In the genomic region with DNA sequence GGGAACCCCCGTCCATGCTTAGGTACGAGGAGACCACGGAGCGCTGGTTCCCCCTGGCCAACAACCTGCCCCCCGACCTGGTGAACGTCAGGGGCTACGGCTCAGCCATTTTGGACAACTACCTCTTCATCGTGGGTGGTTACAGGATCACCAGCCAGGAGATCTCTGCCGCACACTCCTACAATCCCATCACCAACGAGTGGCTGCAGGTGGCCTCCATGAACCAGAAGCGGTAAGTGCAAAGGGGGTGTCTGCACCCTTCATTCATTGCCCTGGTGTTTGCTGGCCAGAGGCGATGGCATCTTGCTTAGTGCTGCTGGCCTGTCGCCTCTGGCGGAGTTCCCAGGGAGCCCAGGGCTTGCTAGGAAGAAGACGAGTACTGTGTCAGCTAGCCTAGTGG, we compare ENCODE assay signal across 8 mouse cellular contexts. TPM values are rescaled to one million over a fixed set of nuclear protein-coding genes. Genes with fewer than 3 reads are reported as not detected.
A peak's percentile ranks its signal among the peaks of the same experiment; 100 is the strongest.
DNase-seq lines count a peak whose midpoint lies in the region; ATAC-seq and TF ChIP-seq lines count a peak whose summit lies in the region.

No protein-coding gene starts in this region.

- no peak for TF ChIP-seq CTCF in E14TG2a.4 (conservative IDR thresholded peaks at IDR 0.05; ENCODE audit: low read length)
- TF ChIP-seq CTCF in bone marrow, adult 2 months (IDR thresholded peaks at IDR 0.05; ENCODE audit: control insufficient read depth, insufficient read depth, low read length) = no peak
- no peak for TF ChIP-seq CTCF in liver, adult 2 months (IDR thresholded peaks at IDR 0.05; ENCODE audit: low read depth, low read length)

- H3K27ac ChIP-seq in bone marrow, adult 2 months (ENCODE audit: control insufficient read depth, insufficient read depth, low read depth, low read length, poor library complexity) = peak overlapping the region; percentile 84
- peak overlapping the region; percentile 82; the same call in 1 of the 2 replicates for H3K27ac ChIP-seq in embryonic facial prominence, embryonic 15.5 days (replicated peaks)
- peak overlapping the region; percentile 95 for H3K27ac ChIP-seq in heart, embryonic 10.5 days
- no peak overlapping the region for H3K27ac ChIP-seq in liver, adult 2 months (replicated peaks; ENCODE audit: insufficient read depth, low read depth, low read length)
- peak overlapping the region; percentile 66; the same call in 1 of the 2 replicates for H3K27ac ChIP-seq in neural tube, embryonic 12.5 days

- peak overlapping the region; percentile 92 for H3K9ac ChIP-seq in embryonic facial prominence, embryonic 15.5 days
- peak overlapping the region; percentile 71 for H3K9ac ChIP-seq in liver, adult 2 months (ENCODE audit: low read depth, low read length)
- peak overlapping the region; percentile 83 for H3K9ac ChIP-seq in neural tube, embryonic 12.5 days

- peak; percentile 1; the same call in 1 of the 2 replicates for ATAC-seq in embryonic facial prominence, embryonic 15.5 days (ENCODE audit: insufficient number of reproducible peaks, low FRiP score, low TSS enrichment, low read depth)
- ATAC-seq in neural tube, embryonic 12.5 days (ENCODE audit: low FRiP score, low read depth) = peak; percentile 3; the same call in 1 of the 2 replicates

- DNase-seq in heart, embryonic 10.5 days (ENCODE audit: low spot score) = no peak
- peak; percentile 59 for DNase-seq in kidney, adult 9 months
- DNase-seq in liver, adult 2 months (ENCODE audit: extremely low read depth, low read depth, low spot score) = peak; percentile 55
- DNase-seq in yolk sac, embryonic 10.5 days (ENCODE audit: low spot score) = peak; percentile 35

- H3K9me3 ChIP-seq in E14TG2a.4 (ENCODE audit: low read length) = no peaks in the 10 kb centered on the region
- H3K9me3 ChIP-seq in embryonic facial prominence, embryonic 15.5 days (replicated peaks) = no peaks in the 10 kb centered on the region
- H3K9me3 ChIP-seq in heart, embryonic 10.5 days = no peaks in the 10 kb centered on the region
- H3K9me3 ChIP-seq in neural tube, embryonic 12.5 days = no peaks in the 10 kb centered on the region

- peak overlapping the region; percentile 89 for H3K4me3 ChIP-seq in E14TG2a.4 (replicated peaks; ENCODE audit: low read length)
- H3K4me3 ChIP-seq in bone marrow, adult 2 months (replicated peaks; ENCODE audit: control insufficient read depth, low read depth, low read length) = peak overlapping the region; percentile 92
- H3K4me3 ChIP-seq in embryonic facial prominence, embryonic 15.5 days (replicated peaks) = peak overlapping the region; percentile 89
- peak overlapping the region; percentile 87 for H3K4me3 ChIP-seq in heart, embryonic 10.5 days
- H3K4me3 ChIP-seq in liver, adult 2 months (ENCODE audit: insufficient read depth, low read depth, low read length) = peak overlapping the region; percentile 91
- peak overlapping the region; percentile 74 for H3K4me3 ChIP-seq in neural tube, embryonic 12.5 days

- TF ChIP-seq POLR2A in bone marrow, adult 2 months (IDR thresholded peaks at IDR 0.05; ENCODE audit: borderline replicate concordance, control insufficient read depth, low read depth, low read length) = no peak
- no peak for TF ChIP-seq POLR2A in liver, adult 2 months (IDR thresholded peaks at IDR 0.05; ENCODE audit: extremely low read depth, insufficient read depth, low read length)

- H3K27me3 ChIP-seq in E14TG2a.4 (ENCODE audit: insufficient read depth, low read length) = peaks cover 3% of the 10 kb centered on the region; the same call in 1 of the 2 replicates
- H3K27me3 ChIP-seq in embryonic facial prominence, embryonic 15.5 days = no peaks in the 10 kb centered on the region
- peaks cover 22% of the 10 kb centered on the region for H3K27me3 ChIP-seq in heart, embryonic 10.5 days (ENCODE audit: insufficient read depth, poor library complexity, severe bottlenecking)
- H3K27me3 ChIP-seq in liver, adult 2 months (ENCODE audit: control insufficient read depth, insufficient read depth, low read length) = no peaks in the 10 kb centered on the region
- no peaks in the 10 kb centered on the region for H3K27me3 ChIP-seq in neural tube, embryonic 12.5 days (replicated peaks)

- H3K4me2 ChIP-seq in embryonic facial prominence, embryonic 15.5 days (replicated peaks) = peak overlapping the region; percentile 98
- peak overlapping the region; percentile 81 for H3K4me2 ChIP-seq in neural tube, embryonic 12.5 days (replicated peaks)

- H3K4me1 ChIP-seq in E14TG2a.4 (replicated peaks; ENCODE audit: low read depth, low read length) = peaks cover 49% of the 10 kb centered on the region
- H3K4me1 ChIP-seq in bone marrow, adult 2 months (ENCODE audit: control insufficient read depth, insufficient read depth, low read length) = peaks cover 4% of the 10 kb centered on the region; the same call in 1 of the 2 replicates
- H3K4me1 ChIP-seq in embryonic facial prominence, embryonic 15.5 days = peaks cover 26% of the 10 kb centered on the region
- peaks cover 26% of the 10 kb centered on the region for H3K4me1 ChIP-seq in heart, embryonic 10.5 days
- peaks cover 14% of the 10 kb centered on the region for H3K4me1 ChIP-seq in liver, adult 2 months (ENCODE audit: control insufficient read depth, insufficient read depth, low read length)
- peaks cover 15% of the 10 kb centered on the region; the same call in 1 of the 2 replicates for H3K4me1 ChIP-seq in neural tube, embryonic 12.5 days

- peaks cover 26% of the 10 kb centered on the region for H3K36me3 ChIP-seq in E14TG2a.4 (ENCODE audit: insufficient read depth, low read length)
- H3K36me3 ChIP-seq in embryonic facial prominence, embryonic 15.5 days = peaks cover 8% of the 10 kb centered on the region; the same call in 1 of the 2 replicates
- H3K36me3 ChIP-seq in heart, embryonic 10.5 days = peaks cover 13% of the 10 kb centered on the region
- H3K36me3 ChIP-seq in liver, adult 2 months (ENCODE audit: control insufficient read depth, insufficient read depth, low read length) = no peaks in the 10 kb centered on the region
- peaks cover 5% of the 10 kb centered on the region; the same call in 1 of the 2 replicates for H3K36me3 ChIP-seq in neural tube, embryonic 12.5 days

- WGBS in bone marrow, adult 2 months = 2% methylated on average over 15 of the region's 15 CpGs
- WGBS in embryonic facial prominence, embryonic 15.5 days = 3% methylated on average over 15 of the region's 15 CpGs
- 1% methylated on average over 15 of the region's 15 CpGs for WGBS in heart, embryonic 10.5 days
- 2% methylated on average over 15 of the region's 15 CpGs for WGBS in liver, adult 2 months
- 2% methylated on average over 15 of the region's 15 CpGs for WGBS in neural tube, embryonic 12.5 days

- peaks cover 11% of the 10 kb centered on the region for H3K79me2 ChIP-seq in liver, adult 2 months (ENCODE audit: control insufficient read depth, insufficient read depth, low read length)

RNA-seq across cellular contexts. Expression of a gene that starts 1.0 kb away (rescaled TPM):
- polyA plus RNA-seq in bone marrow, adult 2 months (2011; ENCODE audit: insufficient read depth, insufficient read length, low replicate concordance, missing spikeins) = 1.3 and 3.9 TPM in 2 replicates
- polyA plus RNA-seq in embryonic facial prominence, embryonic 15.5 days (2015; fragmentation: Nextera tagmentation; extraction: Ambion mirVana) = 9.6 TPM in 2 replicates
- 5.2 and 5.7 TPM in 2 replicates for polyA plus RNA-seq in heart, embryonic 10.5 days (2016; fragmentation: Nextera tagmentation; extraction: Ambion mirVana)
- total RNA-seq in liver, adult 2 months (2014; rRNA removed) = 8.8 and 9.1 TPM in 2 replicates
- polyA plus RNA-seq in liver, adult 2 months (2012; rRNA removed) = 5.4 and 6.9 TPM in 2 replicates
- polyA plus RNA-seq in neural tube, embryonic 12.5 days (2016; fragmentation: Nextera tagmentation; extraction: Ambion mirVana) = 6.9 and 8.4 TPM in 2 replicates

RNA-seq across cellular contexts. Expression of a gene that starts 5.3 kb away (rescaled TPM):
- polyA plus RNA-seq in bone marrow, adult 2 months (2011; ENCODE audit: insufficient read depth, insufficient read length, low replicate concordance, missing spikeins) = not detected in 2 replicates
- 1.2 and 1.4 TPM in 2 replicates for polyA plus RNA-seq in embryonic facial prominence, embryonic 15.5 days (2015; fragmentation: Nextera tagmentation; extraction: Ambion mirVana)
- 0.59 TPM in 1 of 2 replicates, not detected in the other for polyA plus RNA-seq in heart, embryonic 10.5 days (2016; fragmentation: Nextera tagmentation; extraction: Ambion mirVana)
- total RNA-seq in liver, adult 2 months (2014; rRNA removed) = 0.27 and 0.92 TPM in 2 replicates
- 0.17 and 0.26 TPM in 2 replicates for polyA plus RNA-seq in liver, adult 2 months (2012; rRNA removed)
- polyA plus RNA-seq in neural tube, embryonic 12.5 days (2016; fragmentation: Nextera tagmentation; extraction: Ambion mirVana) = 0.18 and 0.51 TPM in 2 replicates

RNA-seq across cellular contexts. Expression of a gene that starts 49.6 kb away (rescaled TPM):
- 32.3 and 41.9 TPM in 2 replicates for polyA plus RNA-seq in bone marrow, adult 2 months (2011; ENCODE audit: insufficient read depth, insufficient read length, low replicate concordance, missing spikeins)
- 82.6 and 87.1 TPM in 2 replicates for polyA plus RNA-seq in embryonic facial prominence, embryonic 15.5 days (2015; fragmentation: Nextera tagmentation; extraction: Ambion mirVana)
- 129 and 136 TPM in 2 replicates for polyA plus RNA-seq in heart, embryonic 10.5 days (2016; fragmentation: Nextera tagmentation; extraction: Ambion mirVana)
- 15.2 and 22.1 TPM in 2 replicates for total RNA-seq in liver, adult 2 months (2014; rRNA removed)
- polyA plus RNA-seq in liver, adult 2 months (2012; rRNA removed) = 8.7 and 9.6 TPM in 2 replicates
- polyA plus RNA-seq in neural tube, embryonic 12.5 days (2016; fragmentation: Nextera tagmentation; extraction: Ambion mirVana) = 70.5 and 71.4 TPM in 2 replicates

RNA-seq across cellular contexts. Expression of a gene that starts 59.8 kb away (rescaled TPM):
- polyA plus RNA-seq in bone marrow, adult 2 months (2011; ENCODE audit: insufficient read depth, insufficient read length, low replicate concordance, missing spikeins) = 0.59 TPM in 1 of 2 replicates, not detected in the other
- 1.1 and 1.6 TPM in 2 replicates for polyA plus RNA-seq in embryonic facial prominence, embryonic 15.5 days (2015; fragmentation: Nextera tagmentation; extraction: Ambion mirVana)
- 1.4 TPM in 2 replicates for polyA plus RNA-seq in heart, embryonic 10.5 days (2016; fragmentation: Nextera tagmentation; extraction: Ambion mirVana)
- total RNA-seq in liver, adult 2 months (2014; rRNA removed) = 0.37 and 0.67 TPM in 2 replicates
- 0.05 TPM in 1 of 2 replicates, not detected in the other for polyA plus RNA-seq in liver, adult 2 months (2012; rRNA removed)
- 0.74 and 0.75 TPM in 2 replicates for polyA plus RNA-seq in neural tube, embryonic 12.5 days (2016; fragmentation: Nextera tagmentation; extraction: Ambion mirVana)
